Mouse (Mus musculus) ES-Bruce4 (cell line): ENCODE results near the gene Pnp2.
"Not testable (repeated sequence)": the region's sequence is repeated elsewhere in the genome, so short reads cannot be mapped to it uniquely, and the experiment has no call there.

Source experiments
- CTCF ChIP-seq: IDR thresholded peaks from one replicate; pipeline ENCODE4 v1.8.1; 2011; ENCODE audit warnings: low read depth, low read length
- EP300 ChIP-seq: IDR thresholded peaks from 2 replicates; pipeline ENCODE4 v1.6.1; 2011; ENCODE audit warnings: low read depth, low read length; ENCODE audit not compliant: insufficient read depth

DNA sequence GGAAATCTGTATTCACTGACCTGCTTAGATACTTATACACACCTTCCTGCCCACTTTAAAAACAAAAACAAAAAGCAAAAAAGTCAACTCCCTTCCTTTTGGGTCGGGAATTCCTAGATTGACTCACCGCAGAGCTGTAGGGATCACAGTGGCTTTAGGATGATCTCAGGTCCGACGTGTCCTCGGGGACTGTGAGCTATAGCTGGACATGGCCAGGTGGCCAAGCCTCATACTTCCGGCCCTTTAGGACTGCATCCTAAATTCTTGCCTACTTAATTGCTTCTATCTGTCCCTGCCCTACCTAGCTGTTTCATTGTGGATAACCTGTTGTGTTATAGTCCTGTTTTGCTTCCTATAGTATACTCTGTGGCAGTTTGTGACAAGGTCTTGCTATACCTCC, 10.7 kb upstream of the Pnp2 start:
- not testable (repeated sequence) for TF ChIP-seq CTCF, EP300
